Comparison of ENCODE assay signal across 8 mouse cellular contexts in genomic region chr11:70020022-70020631, GRCm38 (mm10). TPM values are rescaled to one million over a fixed set of nuclear protein-coding genes. Genes with fewer than 3 reads are reported as not detected.
A peak's percentile ranks its signal among the peaks of the same experiment; 100 is the strongest.
DNase-seq lines count a peak whose midpoint lies in the region; ATAC-seq and TF ChIP-seq lines count a peak whose summit lies in the region.

No protein-coding gene starts in this region.

- peaks cover 26% of the 10 kb centered on the region for H3K4me1 ChIP-seq in heart, postnatal 0 days (ENCODE audit: control insufficient read depth, insufficient read depth)
- peaks cover 30% of the 10 kb centered on the region for H3K4me1 ChIP-seq in liver, embryonic 16.5 days (ENCODE audit: control insufficient read depth, low read depth, low read length)

- no peak for TF ChIP-seq EP300 in heart, postnatal 0 days (IDR thresholded peaks at IDR 0.05; ENCODE audit: low read depth)

- 0 out of 2 replicates have a peak, but pooled peaks cover 4% of the 10 kb centered on the region for H3K27me3 ChIP-seq in heart, postnatal 0 days (ENCODE audit: control insufficient read depth, insufficient read depth, low read length)
- peaks cover 27% of the 10 kb centered on the region for H3K27me3 ChIP-seq in liver, embryonic 16.5 days (ENCODE audit: control insufficient read depth, insufficient read depth, low read depth, low read length)

- no peaks in the 10 kb centered on the region for H3K36me3 ChIP-seq in heart, postnatal 0 days (replicated peaks; ENCODE audit: control insufficient read depth, insufficient read depth, low read length)
- H3K36me3 ChIP-seq in liver, embryonic 16.5 days (ENCODE audit: control insufficient read depth, insufficient read depth), result no peaks in the 10 kb centered on the region

- H3K4me2 ChIP-seq in heart, postnatal 0 days (ENCODE audit: low read depth, low read length), result peak overlapping the region; percentile 71; the same call in 1 of the 2 replicates
- peak overlapping the region; percentile 71 for H3K4me2 ChIP-seq in liver, embryonic 16.5 days (ENCODE audit: low read depth, low read length)

- peak in 1 of 2 experiments; percentile 42 for DNase-seq in layer of hippocampus, adult 2 months (ENCODE audit: low spot score in 2 of 2)
- no peak for DNase-seq in layer of hippocampus, postnatal 36 days
- DNase-seq in brain, adult 2 months (ENCODE audit: low read depth, low spot score), result peak; percentile 61
- no peak for DNase-seq in heart, postnatal 0 days (ENCODE audit: low spot score)
- no peak for DNase-seq in frontal cortex, postnatal 10 days (ENCODE audit: low spot score in 2 of 2)
- no peak for DNase-seq in embryo, embryonic 10.5 days (ENCODE audit: low spot score)
- no peak for DNase-seq in frontal cortex, postnatal 25 days (ENCODE audit: low spot score in 2 of 2)

- no peak for ATAC-seq in heart, postnatal 0 days (ENCODE audit: insufficient read depth, low read depth)
- ATAC-seq in liver, embryonic 16.5 days (ENCODE audit: low read depth), result no peak

- H3K4me3 ChIP-seq in layer of hippocampus, adult 2 months, result peak overlapping the region; percentile 79
- no peak overlapping the region for H3K4me3 ChIP-seq in heart, postnatal 0 days (ENCODE audit: low read depth, low read length)
- 0 out of 2 replicates have a peak overlapping the region, but pooled peaks have one; percentile 63 for H3K4me3 ChIP-seq in liver, embryonic 16.5 days (ENCODE audit: low read depth, low read length)

- H3K27ac ChIP-seq in layer of hippocampus, adult 2 months, result peak overlapping the region; percentile 96
- H3K27ac ChIP-seq in heart, postnatal 0 days (ENCODE audit: low read depth), result peak overlapping the region; percentile 52
- H3K27ac ChIP-seq in liver, embryonic 16.5 days (ENCODE audit: low read length), result no peak overlapping the region

- WGBS in heart, postnatal 0 days, result 20% methylated on average over 8 of the region's 8 CpGs
- 18% methylated on average over 7 of the region's 8 CpGs for WGBS in liver, embryonic 16.5 days (ENCODE audit: insufficient replicate concordance)

- no peak for TF ChIP-seq CTCF in layer of hippocampus, adult 2 months (conservative IDR thresholded peaks at IDR 0.05)
- TF ChIP-seq CTCF in heart, postnatal 0 days (IDR thresholded peaks at IDR 0.05; ENCODE audit: low read depth), result no peak

- H3K9me3 ChIP-seq in heart, postnatal 0 days (replicated peaks; ENCODE audit: control insufficient read depth, low read length), result no peaks in the 10 kb centered on the region
- no peaks in the 10 kb centered on the region for H3K9me3 ChIP-seq in liver, embryonic 16.5 days (replicated peaks; ENCODE audit: control insufficient read depth, low read length)

- H3K9ac ChIP-seq in heart, postnatal 0 days (replicated peaks; ENCODE audit: low read depth, low read length), result no peak overlapping the region
- no peak overlapping the region for H3K9ac ChIP-seq in liver, embryonic 16.5 days (ENCODE audit: low read depth, low read length)

RNA-seq across cellular contexts. Expression of gene Dlg4, which starts 3.4 kb away (rescaled TPM):
- total RNA-seq in layer of hippocampus, adult 2 months (2021), result 100 to 1,000 TPM; 880 to 888 TPM
- total RNA-seq in layer of hippocampus, postnatal 36 days (2021), result 100 to 1,000 TPM; 888 to 914 TPM
- 3.4 and 10.3 TPM in 2 replicates for total RNA-seq in heart, postnatal 0 days (2014; rRNA removed; ENCODE audit: low replicate concordance)
- polyA plus RNA-seq in heart, postnatal 0 days (2015; fragmentation: Nextera tagmentation; extraction: Ambion mirVana), result 2.2 TPM in 2 replicates
- polyA plus RNA-seq in liver, embryonic 16.5 days (2015; fragmentation: Nextera tagmentation; extraction: Ambion mirVana), result 0.40 and 0.53 TPM in 2 replicates

RNA-seq across cellular contexts. Expression of gene Acadvl, which starts 4.9 kb away (rescaled TPM):
- 10 to 100 TPM; 54.9 to 63.7 TPM for total RNA-seq in layer of hippocampus, adult 2 months (2021)
- total RNA-seq in layer of hippocampus, postnatal 36 days (2021), result 10 to 100 TPM; 54.9 to 58.6 TPM
- 378 and 469 TPM in 2 replicates for total RNA-seq in heart, postnatal 0 days (2014; rRNA removed; ENCODE audit: low replicate concordance)
- 815 and 873 TPM in 2 replicates for polyA plus RNA-seq in heart, postnatal 0 days (2015; fragmentation: Nextera tagmentation; extraction: Ambion mirVana)
- polyA plus RNA-seq in liver, embryonic 16.5 days (2015; fragmentation: Nextera tagmentation; extraction: Ambion mirVana), result 127 and 138 TPM in 2 replicates

RNA-seq across cellular contexts. Expression of gene Dvl2, which starts 19.7 kb away (rescaled TPM):
- total RNA-seq in layer of hippocampus, adult 2 months (2021), result 10 to 100 TPM; 40.6 to 45.3 TPM
- 10 to 100 TPM; 36.8 to 41.7 TPM for total RNA-seq in layer of hippocampus, postnatal 36 days (2021)
- total RNA-seq in heart, postnatal 0 days (2014; rRNA removed; ENCODE audit: low replicate concordance), result 10.8 TPM in 2 replicates
- 6.5 and 7.5 TPM in 2 replicates for polyA plus RNA-seq in heart, postnatal 0 days (2015; fragmentation: Nextera tagmentation; extraction: Ambion mirVana)
- 4.4 and 5.1 TPM in 2 replicates for polyA plus RNA-seq in liver, embryonic 16.5 days (2015; fragmentation: Nextera tagmentation; extraction: Ambion mirVana)

RNA-seq across cellular contexts. Expression of gene Phf23, which starts 24.6 kb away (rescaled TPM):
- total RNA-seq in layer of hippocampus, adult 2 months (2021), result 10 to 100 TPM; 40.5 to 42.6 TPM
- total RNA-seq in layer of hippocampus, postnatal 36 days (2021), result 10 to 100 TPM; 45.4 to 47.4 TPM
- 27.4 and 54.8 TPM in 2 replicates for total RNA-seq in heart, postnatal 0 days (2014; rRNA removed; ENCODE audit: low replicate concordance)
- polyA plus RNA-seq in heart, postnatal 0 days (2015; fragmentation: Nextera tagmentation; extraction: Ambion mirVana), result 30.3 and 34.2 TPM in 2 replicates
- polyA plus RNA-seq in liver, embryonic 16.5 days (2015; fragmentation: Nextera tagmentation; extraction: Ambion mirVana), result 17.5 and 18.2 TPM in 2 replicates

RNA-seq across cellular contexts. Expression of gene Gabarap, which starts 29.2 kb away (rescaled TPM):
- 100 to 1,000 TPM; 216 to 229 TPM for total RNA-seq in layer of hippocampus, adult 2 months (2021)
- total RNA-seq in layer of hippocampus, postnatal 36 days (2021), result 100 to 1,000 TPM; 232 to 236 TPM
- 208 and 305 TPM in 2 replicates for total RNA-seq in heart, postnatal 0 days (2014; rRNA removed; ENCODE audit: low replicate concordance)
- 472 and 510 TPM in 2 replicates for polyA plus RNA-seq in heart, postnatal 0 days (2015; fragmentation: Nextera tagmentation; extraction: Ambion mirVana)
- 255 and 280 TPM in 2 replicates for polyA plus RNA-seq in liver, embryonic 16.5 days (2015; fragmentation: Nextera tagmentation; extraction: Ambion mirVana)

Comparison
In these comparisons a context has a peak if more than half of its experiments do, and no peak if none do; other contexts are left out.
1. RNA of gene Dlg4, which starts 3.4 kb away (total RNA-seq): 888 to 914 TPM in layer of hippocampus, postnatal 36 days and 880 to 888 TPM in layer of hippocampus, adult 2 months; 3.4 to 10.3 TPM in heart, postnatal 0 days; every median in the first group is over 10 times any median in the second.